ENCODE assay signal across 11 mouse cellular contexts in genomic region chr9:122629171-122629904, GRCm38 (mm10).
DNase-seq lines count a peak whose midpoint lies in the region; ATAC-seq lines count a peak whose summit lies in the region.
"Had no signal": no experiment of that assay in that cellular context is flagged by ENCODE, and none has a peak within 500 bp of the region (broad histone marks: within the 10 kb centered on the region; RNA-seq: fewer than 3 reads in every experiment).

No protein-coding gene starts in this region.

- no peak overlapping the region for H3K4me3 ChIP-seq in midbrain, embryonic 11.5 days (ENCODE audit: low read depth, low read length)
- no peak overlapping the region for H3K4me3 ChIP-seq in midbrain, embryonic 10.5 days
- no peak overlapping the region for H3K4me3 ChIP-seq in forebrain, embryonic 16.5 days (replicated peaks; ENCODE audit: low read length)
- H3K4me3 ChIP-seq: lung, embryonic 15.5 days had no signal

- H3K27ac ChIP-seq in midbrain, embryonic 11.5 days (ENCODE audit: low read depth, low read length) = no peak overlapping the region
- no peak overlapping the region for H3K27ac ChIP-seq in midbrain, embryonic 10.5 days (replicated peaks)
- no peak overlapping the region for H3K27ac ChIP-seq in forebrain, embryonic 16.5 days (ENCODE audit: low read length)
- H3K27ac ChIP-seq: lung, embryonic 15.5 days had no signal

- H3K4me1 ChIP-seq in midbrain, embryonic 11.5 days (ENCODE audit: control insufficient read depth, insufficient read depth, low read length) = peaks cover 4% of the 10 kb centered on the region
- peaks cover 8% of the 10 kb centered on the region for H3K4me1 ChIP-seq in midbrain, embryonic 10.5 days
- peaks cover 27% of the 10 kb centered on the region for H3K4me1 ChIP-seq in forebrain, embryonic 16.5 days (replicated peaks; ENCODE audit: control insufficient read depth, insufficient read depth, low read length)
- H3K4me1 ChIP-seq: lung, embryonic 15.5 days had no signal

- DNase-seq in midbrain, embryonic 11.5 days (ENCODE audit: low spot score, missing footprints) = peak; percentile 78
- DNase-seq in midbrain, embryonic 10.5 days (ENCODE audit: low spot score) = no peak
- DNase-seq in left cerebral cortex, postnatal 14 days (ENCODE audit: low spot score in 2 of 2) = peak; percentile 76 to 83
- peak; percentile 71 for DNase-seq in right cerebral cortex, postnatal 25 days
- no peak for DNase-seq in cerebellum, adult 18-20 months
- no peak for DNase-seq in spleen, postnatal 36 days (ENCODE audit: low spot score in 2 of 2)
- no peak for DNase-seq in cerebellum, adult 11 months
- DNase-seq: gastrocnemius, postnatal 25 days had no signal

- no peak for ATAC-seq in midbrain, embryonic 11.5 days (ENCODE audit: low FRiP score)
- ATAC-seq in forebrain, embryonic 16.5 days = peak; percentile 39; the same call in 1 of the 2 replicates
- ATAC-seq: inflammation-experienced regulatory T-cells, adult 6 months had no signal

- intact Hi-C loops in left cerebral cortex, postnatal 14 days (cut with DNase I) = no loop called here

- no peaks in the 10 kb centered on the region for H3K36me3 ChIP-seq in midbrain, embryonic 11.5 days (ENCODE audit: control insufficient read depth, insufficient read depth, low read length)
- H3K36me3 ChIP-seq in midbrain, embryonic 10.5 days = no peaks in the 10 kb centered on the region
- no peaks in the 10 kb centered on the region for H3K36me3 ChIP-seq in forebrain, embryonic 16.5 days (ENCODE audit: control insufficient read depth, insufficient read depth)
- H3K36me3 ChIP-seq: lung, embryonic 15.5 days had no signal

- H3K27me3 ChIP-seq in midbrain, embryonic 11.5 days (ENCODE audit: control insufficient read depth, insufficient read depth, low read length) = no peaks in the 10 kb centered on the region
- H3K27me3 ChIP-seq in midbrain, embryonic 10.5 days (ENCODE audit: low read depth, poor library complexity, severe bottlenecking) = 0 out of 2 replicates have a peak, but pooled peaks cover 5% of the 10 kb centered on the region
- peaks cover 13% of the 10 kb centered on the region; the same call in 1 of the 2 replicates for H3K27me3 ChIP-seq in forebrain, embryonic 16.5 days (replicated peaks; ENCODE audit: control insufficient read depth, insufficient read depth, low read length)
- H3K27me3 ChIP-seq: lung, embryonic 15.5 days had no signal

- no peak overlapping the region for H3K9ac ChIP-seq in midbrain, embryonic 11.5 days (ENCODE audit: low read length)
- no peak overlapping the region for H3K9ac ChIP-seq in forebrain, embryonic 16.5 days (replicated peaks; ENCODE audit: low read depth, low read length)
- H3K9ac ChIP-seq: lung, embryonic 15.5 days had no signal

- 27% methylated on average over 18 of the region's 18 CpGs for WGBS in midbrain, embryonic 11.5 days
- WGBS in midbrain, embryonic 10.5 days = 33% methylated on average over 18 of the region's 18 CpGs
- WGBS in forebrain, embryonic 16.5 days = 19% methylated on average over 18 of the region's 18 CpGs

- no peak overlapping the region for H3K4me2 ChIP-seq in midbrain, embryonic 11.5 days
- H3K4me2 ChIP-seq in forebrain, embryonic 16.5 days (ENCODE audit: low read length) = no peak overlapping the region
- H3K4me2 ChIP-seq: lung, embryonic 15.5 days had no signal

- no peaks in the 10 kb centered on the region for H3K9me3 ChIP-seq in midbrain, embryonic 11.5 days (ENCODE audit: control insufficient read depth, low read length)
- no peaks in the 10 kb centered on the region for H3K9me3 ChIP-seq in midbrain, embryonic 10.5 days (replicated peaks)
- no peaks in the 10 kb centered on the region for H3K9me3 ChIP-seq in forebrain, embryonic 16.5 days (ENCODE audit: control insufficient read depth, low read length)
- H3K9me3 ChIP-seq: lung, embryonic 15.5 days had no signal

Comparison
In these comparisons a context has a peak if more than half of its experiments do, and no peak if none do; other contexts are left out.
1. DNase-seq: peak in midbrain, embryonic 11.5 days (single experiment), left cerebral cortex, postnatal 14 days (2 of 2) and right cerebral cortex, postnatal 25 days (single experiment); none in midbrain, embryonic 10.5 days (single experiment), cerebellum, adult 18-20 months (0 of 2), spleen, postnatal 36 days (0 of 2) and cerebellum, adult 11 months (single experiment).